Mouse (Mus musculus): ENCODE results near the gene Hist1h4d.
"Not testable (repeated sequence)": the region's sequence is repeated elsewhere in the genome, so short reads cannot be mapped to it uniquely, and the experiment has no call there.

DNA sequence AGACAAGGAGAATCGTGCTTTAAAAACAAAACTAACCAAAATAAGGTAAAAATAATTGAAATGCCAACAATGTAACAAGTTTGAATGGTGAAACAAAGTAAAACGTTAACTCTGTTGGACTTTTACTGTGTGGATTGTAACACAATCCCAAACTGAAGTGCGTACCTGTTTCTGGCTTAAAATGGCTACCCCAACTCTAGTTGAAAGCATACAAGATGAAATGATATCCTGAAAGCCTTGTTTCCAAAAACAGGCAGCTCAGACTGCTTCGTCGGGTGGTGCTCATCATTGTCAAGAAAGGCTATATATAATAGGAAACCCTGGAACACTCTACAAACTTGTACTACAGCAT is 19.9 kb upstream of the Hist1h4d start:
- TF ChIP-seq CTCF (IDR thresholded peaks at IDR 0.05 in 2 of 3, conservative IDR thresholded peaks at IDR 0.05 in 1 of 3; ENCODE audit: control insufficient read depth in 1 of 3, insufficient read depth in 1 of 3, low read depth in 2 of 3, low read length in 3 of 3, poor library complexity in 1 of 3, severe bottlenecking in 1 of 3); POLR2A (IDR thresholded peaks at IDR 0.05; ENCODE audit: control insufficient read depth in 1 of 2, insufficient read depth in 1 of 2, low read depth in 1 of 2, low read length in 2 of 2, poor library complexity in 1 of 2); TAL1 (IDR thresholded peaks at IDR 0.05; ENCODE audit: low read length); E2F4 (IDR thresholded peaks at IDR 0.05; ENCODE audit: borderline replicate concordance, low read depth, low read length); EP300 (IDR thresholded peaks at IDR 0.05; ENCODE audit: low read depth in 1 of 2, low read length in 2 of 2); ZMIZ1 (IDR thresholded peaks at IDR 0.05; ENCODE audit: low read depth, low read length); POLR2AphosphoS2 (IDR thresholded peaks at IDR 0.05; ENCODE audit: low read length); ZC3H11A (IDR thresholded peaks at IDR 0.05; ENCODE audit: low read depth, low read length); ETS1 (IDR thresholded peaks at IDR 0.05; ENCODE audit: low read depth, low read length); ZKSCAN1 (IDR thresholded peaks at IDR 0.05; ENCODE audit: low read depth, low read length); GATA1 (IDR thresholded peaks at IDR 0.05; ENCODE audit: low read depth, low read length): not testable (repeated sequence)

Measured in MEL (cell line).